Mouse (Mus musculus) forelimb bud, embryonic 11.5 days (tissue): Measurements from ENCODE around the gene Scly.
A peak's percentile ranks its signal among the peaks of the same experiment; 100 is the strongest.

Experiments used
- DNase-seq: peaks from one replicate; pipeline ENCODE4 v3.0.0-alpha.2; 2012; ENCODE audit warnings: low read depth, low spot score

The Scly gene

DNA sequence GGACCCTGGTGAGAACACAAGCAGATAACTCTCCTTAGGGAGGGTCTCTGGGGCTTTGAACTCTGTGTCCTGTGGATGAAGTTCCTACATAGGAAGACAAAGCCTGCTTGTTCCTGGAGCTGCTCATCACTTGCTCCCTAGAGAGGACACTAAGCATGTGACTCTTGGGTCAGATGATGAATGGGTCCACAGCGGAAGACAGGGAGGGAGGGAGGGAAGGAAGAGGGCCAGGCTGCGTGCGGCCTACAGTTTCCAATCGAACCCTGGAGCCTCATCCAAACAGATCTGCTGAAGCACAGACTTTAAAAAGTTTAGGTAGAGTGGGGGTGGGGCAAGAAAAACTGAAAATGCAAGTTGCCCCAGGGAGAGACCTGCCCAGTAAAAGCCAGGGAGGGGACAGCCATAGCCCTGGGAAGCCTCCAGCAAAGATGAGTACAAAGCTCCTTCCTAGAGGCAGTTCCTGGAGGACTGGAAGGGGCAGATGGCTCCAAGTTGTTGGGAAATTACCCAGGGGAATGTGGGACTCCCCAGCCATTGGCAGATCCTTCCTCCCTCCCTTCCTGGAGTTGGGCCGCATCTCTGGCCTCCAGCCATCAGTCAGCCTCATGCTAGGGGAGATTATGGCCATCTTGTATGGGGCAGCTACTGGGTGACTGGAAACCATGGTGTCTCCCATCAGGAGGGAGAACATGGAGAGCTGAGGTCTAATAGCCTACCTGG lies 1.7 kb downstream of the Scly start:
- no peak for DNase-seq

DNA sequence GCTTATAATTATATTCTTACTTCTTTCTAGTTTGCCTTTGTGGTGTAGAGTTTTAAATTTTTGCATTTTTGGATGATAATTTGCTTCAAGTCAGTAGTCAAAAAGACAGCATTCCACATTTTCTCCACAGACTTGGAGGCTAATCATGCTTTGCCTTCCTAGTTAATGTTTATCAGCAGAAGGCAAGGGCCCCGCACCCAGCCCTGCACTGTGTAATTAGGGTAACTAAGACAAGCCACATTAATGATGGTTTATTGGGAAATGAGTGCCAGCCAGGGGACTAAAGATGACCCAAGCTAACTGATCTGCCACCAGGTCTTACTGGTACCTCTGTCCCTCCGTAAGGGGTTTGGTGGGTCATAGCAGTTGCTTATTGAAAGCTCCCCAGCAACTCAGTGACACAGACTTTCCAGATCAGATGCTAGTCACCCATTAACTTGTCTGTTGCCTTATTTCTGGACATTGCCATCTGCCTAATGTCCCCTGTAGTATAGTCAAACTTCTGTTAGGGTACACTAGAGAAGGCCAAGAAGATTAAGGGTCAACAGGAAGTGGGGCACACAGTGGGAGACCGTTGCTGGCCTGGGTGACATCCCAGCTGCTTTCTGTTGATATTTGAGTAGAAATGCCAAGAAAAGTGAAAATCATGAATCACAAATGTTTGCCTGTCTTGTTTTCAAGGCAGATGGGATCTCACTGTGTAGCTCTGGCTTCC lies 3.2 kb downstream of the Scly start:
- no peak for DNase-seq

DNA sequence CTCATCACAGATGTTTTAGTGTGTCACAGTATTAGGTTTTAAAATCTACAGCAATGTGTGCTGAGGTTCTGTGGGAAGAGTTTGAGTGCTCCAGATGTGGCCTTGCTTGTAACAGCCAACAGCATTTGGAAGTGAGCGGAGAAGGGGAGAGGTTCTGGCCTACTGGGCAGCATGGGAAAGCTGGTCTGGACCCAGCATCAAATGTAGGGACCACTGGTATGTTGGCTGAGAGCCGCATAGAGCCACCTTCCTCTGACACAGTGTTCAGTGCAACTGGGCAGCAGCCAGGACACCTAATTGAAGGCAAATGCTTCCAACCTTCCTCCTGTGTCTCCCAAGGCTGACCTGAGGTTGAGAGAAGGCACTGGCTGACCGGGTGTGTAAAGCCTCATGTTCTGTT lies 3.9 kb downstream of the Scly start:
- no peak for DNase-seq

DNA sequence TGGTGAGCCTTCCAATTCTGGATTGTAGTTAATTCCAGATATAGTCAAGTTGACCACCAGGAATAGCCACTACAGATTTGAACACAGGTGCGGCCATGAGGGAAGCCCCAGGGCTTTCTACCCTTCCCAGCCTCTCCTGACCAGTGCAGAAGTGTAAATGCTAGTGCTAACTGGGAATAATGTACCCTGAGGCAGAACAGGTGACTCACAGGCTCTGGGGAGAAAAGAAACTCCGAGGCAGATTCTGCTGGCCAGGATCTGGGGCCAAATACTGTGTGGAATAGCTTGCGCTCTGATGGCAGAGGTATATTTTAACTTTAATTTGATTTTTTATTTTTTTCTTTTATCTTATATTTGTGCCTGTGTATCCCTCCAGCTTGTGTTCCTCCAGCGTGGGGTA lies 6.5 kb downstream of the Scly start:
- DNase-seq = no peak

DNA sequence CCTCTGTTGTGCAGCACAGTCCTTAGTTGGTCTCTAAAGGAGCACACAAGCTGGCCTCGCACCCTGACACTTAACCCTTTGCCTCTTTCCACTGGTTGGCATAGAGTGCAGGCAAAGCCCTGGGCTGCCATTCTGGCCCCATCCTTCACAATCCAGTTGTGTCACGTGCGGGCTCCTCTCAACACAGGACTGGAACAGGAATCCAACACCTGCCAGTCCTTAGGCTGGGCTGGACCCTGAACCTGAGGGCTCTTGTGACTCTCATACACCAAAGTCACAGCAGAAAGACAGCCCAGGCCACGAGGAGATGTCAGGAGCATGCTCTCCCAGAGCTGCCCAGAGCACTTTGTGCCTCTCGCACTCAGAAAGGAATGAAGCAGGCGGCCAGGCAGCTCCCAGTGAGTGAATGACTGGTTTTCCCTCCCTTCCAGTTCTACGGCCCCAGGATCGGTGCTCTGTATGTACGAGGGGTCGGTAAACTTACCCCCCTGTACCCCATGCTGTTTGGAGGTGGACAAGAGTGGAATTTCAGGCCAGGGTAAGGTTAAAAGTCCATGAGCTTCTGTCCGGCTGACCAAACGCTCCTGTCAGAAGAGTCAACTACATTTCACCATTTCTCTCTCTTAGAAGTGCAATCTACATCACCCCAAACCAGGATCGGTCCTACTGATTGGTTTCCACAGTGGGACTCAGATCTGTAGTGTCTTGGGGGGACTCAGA lies 11.4 kb downstream of the Scly start:
- no peak for DNase-seq

DNA sequence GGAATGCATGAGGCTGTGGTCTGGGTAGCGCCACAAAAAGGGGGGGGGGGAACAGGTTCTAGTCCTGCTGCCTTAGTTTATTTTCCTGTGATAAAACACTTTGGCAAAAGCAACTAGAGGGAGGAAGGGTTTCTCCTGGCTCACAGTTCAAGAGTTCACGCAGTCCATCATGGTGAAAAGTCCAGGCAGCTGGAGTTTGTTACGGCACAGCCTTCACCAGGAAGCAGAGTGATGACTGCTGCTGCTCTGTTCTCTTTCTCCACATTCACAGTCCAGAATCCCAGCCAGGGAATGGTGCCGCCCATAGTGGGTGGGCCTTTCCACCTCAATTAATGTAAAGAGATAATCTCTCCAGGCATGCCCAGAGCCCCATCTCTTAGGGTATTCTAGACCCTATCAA lies 14.1 kb downstream of the Scly start:
- no peak for DNase-seq

DNA sequence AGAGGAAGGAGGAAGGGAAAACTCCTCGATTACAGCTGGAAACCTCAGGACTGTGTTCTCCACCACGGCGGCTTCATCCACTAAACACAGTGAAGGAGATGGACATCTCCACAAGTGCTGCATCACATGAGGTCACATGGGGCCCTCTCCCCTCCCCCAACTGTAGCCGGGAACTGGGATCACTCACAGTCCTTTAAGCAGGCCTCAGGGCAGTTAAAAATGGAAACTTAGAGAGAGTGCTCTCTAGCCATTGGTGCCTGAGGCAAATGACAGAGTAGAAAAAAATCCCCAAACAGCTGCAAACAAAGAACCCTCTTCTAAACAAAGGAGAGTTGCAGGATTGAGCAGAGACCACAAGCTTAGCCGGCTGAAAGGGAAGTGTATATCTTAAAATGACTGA lies 15.1 kb downstream of the Scly start:
- peak; percentile 16 for DNase-seq

DNA sequence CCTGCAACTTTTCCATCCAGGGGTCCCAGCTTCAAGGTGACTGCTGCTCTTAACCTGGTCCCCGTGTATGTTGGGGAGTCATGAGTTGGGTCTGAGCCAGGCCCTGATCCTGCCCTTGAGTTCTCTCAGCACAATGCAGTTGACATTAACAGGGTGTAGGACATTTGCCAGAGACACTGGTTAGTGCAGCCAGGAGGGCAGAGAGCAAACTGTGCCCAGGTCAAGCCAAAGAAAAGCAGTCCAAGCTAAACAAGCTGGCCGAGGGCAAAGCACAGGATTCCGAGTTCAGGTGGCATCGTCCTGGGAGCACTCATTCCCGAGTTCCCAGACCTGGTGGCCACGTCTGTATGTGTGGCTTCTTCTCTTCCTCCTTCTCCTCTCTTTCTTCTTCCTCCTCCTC lies 19.5 kb downstream of the Scly start:
- no peak for DNase-seq

DNA sequence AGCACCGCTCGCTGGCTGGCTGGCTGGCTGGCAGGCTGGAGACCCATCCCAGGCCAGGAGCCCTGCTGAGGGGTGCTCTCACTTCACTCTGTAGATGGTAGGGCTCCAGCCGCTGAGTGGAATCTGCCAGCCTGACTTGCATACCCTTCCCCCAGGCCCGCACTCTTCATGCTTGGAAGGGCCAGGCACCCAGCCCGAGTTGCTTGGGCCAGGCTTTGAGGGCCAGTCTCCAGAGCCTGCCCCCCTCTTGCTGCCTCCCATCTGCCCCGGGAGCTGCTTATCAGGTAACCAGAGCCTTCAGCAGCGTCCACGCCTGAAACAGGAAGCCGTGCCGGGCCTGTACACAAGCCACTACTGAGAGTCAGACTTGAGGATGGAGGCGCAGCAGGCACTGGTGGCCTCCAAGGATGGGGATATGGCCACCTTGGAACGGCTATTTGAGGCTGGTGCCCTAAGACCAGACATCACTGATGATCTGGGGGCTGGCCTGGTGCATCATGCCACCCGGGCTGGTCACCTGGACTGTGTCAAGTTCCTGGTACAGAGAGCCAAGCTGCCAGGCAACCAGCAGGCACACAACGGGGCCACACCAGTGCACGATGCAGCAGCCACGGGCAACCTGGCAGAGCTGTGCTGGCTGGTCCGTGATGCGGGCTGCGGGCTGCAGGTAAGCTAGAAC lies 23.8 kb downstream of the Scly start, which contains the start of gene Espnl:
TSS of gene Espnl (plus strand) at position 316 of the 679 bp plus-strand sequence.
- DNase-seq = no peak

DNA sequence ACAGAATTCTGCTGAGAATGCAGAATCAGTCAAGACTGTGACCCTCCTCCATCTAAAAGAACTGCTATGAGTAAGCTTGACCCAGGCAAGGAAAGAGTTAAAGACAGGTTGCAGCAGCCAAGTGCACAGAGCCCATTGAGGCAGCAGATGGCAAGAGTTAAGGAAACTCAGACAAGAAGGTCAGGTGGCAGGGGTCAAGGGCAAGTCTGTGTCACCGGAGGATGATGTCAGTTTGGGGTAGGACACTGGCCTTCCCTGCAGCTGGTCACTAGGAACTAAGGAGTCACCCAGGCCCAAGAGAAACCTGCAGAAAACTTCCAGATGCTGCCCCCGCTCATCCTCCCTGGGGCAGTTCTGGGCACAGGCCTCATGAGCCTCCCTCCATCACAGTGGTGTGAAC lies 26.5 kb downstream of the Scly start:
- DNase-seq = no peak

DNA sequence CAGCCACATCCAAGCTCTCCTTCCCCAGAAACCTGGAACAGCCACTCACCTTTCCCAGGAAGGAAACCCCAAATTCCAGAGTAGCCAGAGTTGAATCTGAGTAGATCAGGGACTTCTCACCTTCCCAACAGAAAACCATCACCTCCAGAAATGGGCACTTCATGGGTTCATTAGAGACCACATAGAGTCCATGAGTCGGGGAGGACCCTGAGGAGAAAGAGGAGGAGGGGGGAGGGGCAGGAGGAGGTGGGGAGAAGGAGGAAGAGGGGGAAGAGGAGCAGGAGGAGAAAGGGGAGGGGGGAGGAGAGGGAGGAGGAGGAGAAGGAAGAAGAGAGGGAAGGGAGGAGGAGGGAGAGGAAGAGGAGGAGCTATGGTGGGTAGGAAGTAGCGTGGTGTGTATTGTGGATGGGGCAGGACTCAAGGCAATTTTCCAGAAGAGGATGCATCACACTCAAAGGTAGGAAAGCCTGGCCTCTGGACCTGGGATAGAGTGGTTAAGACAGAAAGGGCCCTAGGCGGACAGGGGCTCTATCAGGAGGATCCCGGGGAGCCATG lies 27.4 kb downstream of the Scly start:
- DNase-seq = no peak

DNA sequence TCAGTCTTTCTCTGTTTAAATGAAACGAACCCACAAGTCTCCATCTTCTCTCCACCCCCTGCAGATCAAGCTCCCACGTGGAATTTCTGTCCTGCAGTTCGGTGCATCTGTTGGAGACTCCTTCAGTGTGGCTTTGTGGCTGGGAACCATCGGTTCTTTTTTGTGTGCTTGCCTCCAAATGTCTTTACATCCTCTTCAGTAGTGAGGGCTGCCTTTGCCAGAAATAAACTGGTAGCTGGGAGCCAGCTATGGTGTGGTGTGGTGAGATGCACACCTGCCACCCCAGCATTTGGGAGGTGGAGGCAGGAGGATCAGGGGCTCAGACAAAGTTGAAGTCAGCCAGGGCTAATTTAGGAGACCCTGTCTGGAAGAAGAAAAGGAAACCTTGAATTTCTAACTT lies 34.0 kb downstream of the Scly start:
- no peak for DNase-seq

DNA sequence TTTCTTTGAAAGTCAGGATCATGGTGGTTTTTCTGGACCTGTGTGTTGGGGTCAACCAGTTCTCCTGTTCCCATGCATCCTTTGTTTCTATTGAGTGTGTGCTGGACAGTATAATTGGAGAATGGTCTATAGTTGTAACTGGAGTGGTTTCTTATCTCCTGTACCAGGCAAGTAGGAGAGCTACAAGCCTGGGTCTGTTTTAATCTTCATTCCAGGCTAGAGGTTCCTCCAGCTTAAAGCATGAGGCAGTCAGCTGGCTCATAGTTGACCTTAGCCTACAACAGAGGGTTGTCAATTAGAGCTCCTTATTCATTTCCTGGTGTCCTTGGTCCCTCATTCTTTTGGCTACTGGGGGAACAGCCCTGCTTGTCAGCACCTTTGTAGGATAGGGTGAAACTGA lies 35.4 kb downstream of the Scly start:
- no peak for DNase-seq

DNA sequence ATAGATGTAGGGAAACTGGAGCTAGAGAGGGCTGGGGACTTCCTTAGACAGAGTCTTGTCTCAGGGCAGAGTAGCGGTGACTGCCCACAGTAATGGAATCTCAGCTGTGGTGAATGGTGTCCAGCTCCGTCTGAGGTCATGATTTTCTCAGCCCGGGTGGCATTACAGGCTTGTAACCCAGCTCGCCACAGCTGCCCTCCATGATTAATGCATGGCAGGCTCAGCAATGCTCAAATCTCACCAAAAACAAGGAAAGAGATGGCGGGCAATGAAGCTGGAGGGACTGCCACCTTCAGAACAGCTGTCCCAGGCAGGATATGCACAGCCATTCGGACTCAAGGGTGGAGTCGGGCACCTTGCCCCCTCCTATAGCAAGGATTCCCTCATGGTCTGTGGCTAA lies 39.2 kb downstream of the Scly start:
- no peak for DNase-seq

DNA sequence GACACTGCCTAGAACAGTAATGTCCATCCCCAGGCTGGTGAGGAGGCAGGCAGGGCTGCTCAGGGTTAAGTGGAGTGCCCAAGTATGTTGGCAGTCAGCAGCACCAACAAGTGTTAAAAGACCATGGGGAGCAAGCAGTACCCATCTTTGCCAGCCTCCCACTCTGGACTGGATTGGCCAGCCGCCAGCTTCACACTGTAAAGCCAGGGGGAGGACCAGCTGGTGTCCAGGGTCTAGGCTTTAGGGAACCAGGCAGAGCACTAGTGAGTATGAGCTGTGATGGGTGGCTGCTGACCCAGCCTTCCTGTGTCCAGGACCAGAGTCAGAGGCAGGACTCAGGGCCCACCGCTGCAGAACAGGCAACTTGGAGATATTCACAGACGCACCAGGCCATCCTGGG lies 45.9 kb downstream of the Scly start:
- DNase-seq = no peak

DNA sequence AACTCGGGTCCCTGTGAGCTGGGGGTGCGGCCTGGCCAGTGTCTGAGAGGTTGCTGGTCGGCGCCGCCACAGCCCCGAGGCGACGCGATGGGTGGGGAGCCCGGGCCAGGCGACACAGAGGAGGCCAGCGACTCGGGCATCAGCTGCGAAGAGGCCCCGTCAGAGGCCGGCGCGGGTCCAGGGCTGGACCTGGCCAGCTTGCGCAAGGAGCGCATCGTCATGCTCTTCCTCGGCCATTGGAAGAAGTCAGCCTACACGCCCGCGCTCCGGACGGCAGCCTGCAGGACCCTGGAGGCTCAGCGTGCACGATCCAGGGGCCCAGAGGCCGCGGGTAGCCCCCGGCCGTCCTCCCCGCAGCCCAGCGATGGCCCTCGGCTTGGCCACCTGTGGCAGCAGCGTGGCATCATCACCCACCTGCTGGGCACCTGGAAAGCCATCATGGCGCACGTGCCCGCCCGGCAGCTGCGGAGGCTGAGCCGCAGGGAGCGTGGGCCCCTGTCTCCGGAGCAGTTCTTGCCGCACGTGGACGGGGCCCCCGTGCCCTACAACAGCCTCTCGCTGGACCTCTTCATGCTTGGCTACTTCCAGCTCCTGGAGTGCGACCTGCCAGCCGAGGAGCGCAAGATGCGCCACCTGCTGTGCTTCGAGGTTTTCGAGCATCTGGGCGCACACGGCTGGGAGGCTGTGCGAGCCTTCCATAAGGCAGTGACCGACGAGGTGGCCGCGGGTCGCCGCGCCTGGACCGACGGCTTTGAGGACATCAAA lies 47.0 kb downstream of the Scly start:
- peak; percentile 13 for DNase-seq

DNA sequence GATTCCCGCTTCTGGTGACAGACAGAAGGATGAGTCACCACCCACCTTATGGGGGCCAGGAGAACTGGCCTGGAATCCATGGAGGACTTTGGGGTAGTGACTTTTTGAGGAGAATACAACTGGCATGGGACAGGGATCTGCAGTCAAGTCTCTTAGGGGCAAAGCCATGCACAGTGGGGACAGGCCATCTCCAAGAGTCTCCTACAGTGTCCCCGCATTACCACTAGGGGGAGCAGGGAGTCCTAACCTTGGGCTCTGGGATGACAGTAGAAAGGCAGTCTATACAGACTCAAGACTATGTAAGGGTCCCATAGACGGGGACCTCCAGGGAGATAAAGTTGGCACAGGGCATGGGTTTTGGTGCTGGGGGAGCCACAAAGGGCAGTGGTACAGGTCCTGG lies 48.8 kb downstream of the Scly start:
- DNase-seq = peak; percentile 66

DNA sequence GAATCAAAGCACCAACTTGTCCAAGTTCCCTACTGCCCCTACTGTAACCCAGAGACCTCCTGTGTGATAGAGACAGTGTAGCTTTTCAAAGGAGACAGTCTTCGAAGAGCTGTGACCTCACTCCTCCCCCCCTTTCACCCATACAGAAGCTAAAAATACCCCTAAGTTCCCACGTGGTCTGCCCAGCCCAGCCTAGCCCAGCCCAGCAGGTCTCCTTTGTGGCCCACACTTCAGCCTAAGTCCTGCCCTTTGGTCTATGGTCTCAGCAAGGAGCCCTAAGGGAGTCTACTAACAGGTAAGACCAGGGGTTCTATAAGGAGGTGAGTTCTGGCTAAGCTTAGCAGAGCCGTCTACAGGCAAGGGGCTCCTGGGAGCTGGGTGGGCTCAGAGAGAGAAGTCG lies 52.7 kb downstream of the Scly start, which contains the start of gene Klhl30:
TSS of gene Klhl30 (plus strand) at position 176 of the 400 bp plus-strand sequence.
- DNase-seq = no peak

DNA sequence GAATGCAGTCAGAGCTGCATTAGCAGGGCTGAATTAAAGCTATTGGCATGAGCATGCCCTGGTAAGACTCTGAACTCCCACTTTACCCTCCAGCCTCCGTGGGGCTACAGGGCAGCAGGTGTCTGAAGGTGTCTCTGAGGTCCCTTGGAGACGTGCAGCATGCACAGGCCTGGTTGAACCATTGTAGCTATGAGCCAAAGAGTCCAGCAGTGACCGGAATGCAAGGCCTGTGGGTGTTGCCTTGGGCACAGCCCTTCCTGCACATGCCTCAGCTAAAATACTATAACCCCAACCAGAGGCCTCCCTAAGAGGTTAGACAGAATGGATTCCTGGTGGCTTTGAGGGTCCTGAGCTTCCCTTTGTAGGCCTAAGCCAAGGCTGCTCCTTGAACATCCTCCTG lies 53.1 kb downstream of the Scly start:
- no peak for DNase-seq

DNA sequence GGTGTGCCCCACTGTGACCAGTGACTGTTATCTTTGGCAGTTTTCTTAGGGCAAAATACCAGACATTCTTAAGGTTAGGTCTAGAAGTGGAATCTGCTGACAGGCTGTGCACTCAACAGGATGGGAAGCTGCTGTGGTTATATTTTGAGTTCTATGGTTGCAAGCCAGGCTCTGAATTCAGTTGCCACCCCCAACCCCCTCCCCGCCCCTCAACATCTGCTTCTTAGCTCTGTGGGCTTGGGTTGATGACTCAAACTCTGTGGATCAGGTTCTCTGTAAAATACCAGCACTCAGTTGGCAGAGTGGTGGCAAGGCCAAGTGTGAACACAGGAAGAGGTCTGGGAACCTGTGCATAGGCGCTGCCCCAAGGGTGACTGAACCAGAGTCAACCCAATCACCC lies 54.1 kb downstream of the Scly start:
- no peak for DNase-seq

DNA sequence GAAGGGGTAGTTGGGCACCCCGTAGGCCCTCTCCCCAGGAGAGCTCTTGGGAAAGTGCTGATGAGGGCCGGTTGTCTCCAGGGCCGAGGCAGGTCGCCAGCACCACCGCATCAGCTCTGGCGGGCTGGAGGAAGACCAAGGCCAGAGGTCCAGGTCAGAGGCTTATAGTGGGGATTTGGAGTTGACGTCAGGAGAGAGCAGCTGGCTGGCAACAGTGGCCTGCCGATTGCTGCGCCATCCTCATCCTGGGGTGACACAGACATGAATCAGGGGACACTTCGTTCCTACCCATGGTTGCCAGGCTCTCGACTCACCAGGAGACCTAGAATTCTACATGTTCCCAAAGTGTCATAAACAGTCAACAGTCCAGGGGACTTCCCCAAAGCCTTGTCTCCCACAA lies 58.0 kb downstream of the Scly start:
- no peak for DNase-seq
